Mouse (Mus musculus) olfactory bulb, adult 2 months (tissue): ENCODE measurements around the gene Bex6. TPM values are rescaled to one million over a fixed set of nuclear protein-coding genes. Genes with fewer than 3 reads are reported as not detected.

Experiments
- H3K27ac ChIP-seq: fragments of 200-500 bp; 2 replicates; pipeline ENCODE4 v1.5.1; 2012; ENCODE audit warnings: low read depth, low read length; ENCODE audit not compliant: insufficient read depth
- H3K4me1 ChIP-seq: fragments of 200-500 bp; 2 replicates; pipeline ENCODE4 v1.6.1; 2012; ENCODE audit warnings: low read length; ENCODE audit not compliant: control insufficient read depth, insufficient read depth
- H3K4me3 ChIP-seq: fragments of 200-500 bp; 2 replicates; pipeline ENCODE4 v1.5.1; 2012; ENCODE audit warnings: mild to moderate bottlenecking, low read depth, low read length, moderate library complexity; ENCODE audit not compliant: insufficient read depth
- CTCF ChIP-seq: fragments of 200-500 bp; IDR thresholded peaks from 2 replicates; pipeline ENCODE4 v1.5.1; 2012; ENCODE audit warnings: low read depth, mild to moderate bottlenecking, low read length, moderate library complexity; ENCODE audit not compliant: insufficient read depth
- POLR2A ChIP-seq: fragments of 200-500 bp; IDR thresholded peaks from 2 replicates; pipeline ENCODE4 v1.6.1; 2012; ENCODE audit warnings: mild to moderate bottlenecking, low read depth, low read length, moderate library complexity; ENCODE audit not compliant: insufficient read depth
- WGBS: fragments of 180-500 bp; shearing (Covaris S2); methylation state at CpG from one replicate; pipeline ENCODE4 v1.1.7; 2018; 5-methylcytosine and 5-hydroxymethylcytosine counted together
- polyA plus RNA-seq: library from polyadenylated mRNA; stranded (reverse); fragments of >200 nt; gene quantifications from 2 replicates; pipeline ENCODE4 v1.2.4, GENCODE M21; 2012; ENCODE audit warnings: low replicate concordance; ENCODE audit not compliant: missing spikeins, insufficient read depth, insufficient read length

The Bex6 gene
- polyA plus RNA-seq = not detected in 2 replicates

GRCm38 (mm10) chr16:32179333-32179901 is at the start of gene Bex6:
Gene Bex6, plus strand, starts transcription at chr16:32179823.
- no peak within 1 kb of the TSS for H3K27ac ChIP-seq
- WGBS = 90% methylated on average over 6 of the region's 6 CpGs
- H3K4me1 ChIP-seq = no peaks in the 10 kb centered on the region
- no peak within 1 kb of the TSS for H3K4me3 ChIP-seq
- no peak for TF ChIP-seq CTCF
- TF ChIP-seq POLR2A = no peak

GRCm38 (mm10) chr16:32130190-32130826 is 49.3 kb upstream of the Bex6 start:
- H3K4me3 ChIP-seq = no peak overlapping the region
- TF ChIP-seq CTCF (no peak), POLR2A (no peak)
- WGBS = 77% methylated on average over 16 of the region's 16 CpGs
- H3K27ac ChIP-seq = no peak overlapping the region
- H3K4me1 ChIP-seq = no peaks in the 10 kb centered on the region

GRCm38 (mm10) chr16:32133148-32133547 is 46.5 kb upstream of the Bex6 start:
- TF ChIP-seq POLR2A (no peak), CTCF (no peak)
- 88% methylated on average over 3 of the region's 3 CpGs for WGBS

GRCm38 (mm10) chr16:32135842-32136357 is 43.7 kb upstream of the Bex6 start:
- H3K27ac ChIP-seq = no peak overlapping the region

More at GRCm38 (mm10) chr16:32133148-32133547, 46.5 kb upstream of the Bex6 start:
- Histone ChIP-seq H3K4me1 (no peaks in the 10 kb centered on the region), H3K27ac (no peak overlapping the region), H3K4me3 (no peak overlapping the region)

GRCm38 (mm10) chr16:32138954-32139353 is 40.7 kb upstream of the Bex6 start:
- 93% methylated on average over 1 of the region's 1 CpGs for WGBS
- no peak overlapping the region for H3K27ac ChIP-seq

More at GRCm38 (mm10) chr16:32135842-32136357, 43.7 kb upstream of the Bex6 start:
- no peak for TF ChIP-seq POLR2A
- TF ChIP-seq CTCF = no peak
- WGBS = 85% methylated on average over 7 of the region's 7 CpGs
- H3K4me1 ChIP-seq = no peaks in the 10 kb centered on the region
- H3K4me3 ChIP-seq = no peak overlapping the region

GRCm38 (mm10) chr16:32143766-32144165 is 35.9 kb upstream of the Bex6 start:
- Histone ChIP-seq H3K27ac (no peak overlapping the region), H3K4me3 (no peak overlapping the region), H3K4me1 (no peaks in the 10 kb centered on the region)
- WGBS = 95% methylated on average over 15 of the region's 15 CpGs
- no peak for TF ChIP-seq POLR2A
- TF ChIP-seq CTCF = no peak

More at GRCm38 (mm10) chr16:32138954-32139353, 40.7 kb upstream of the Bex6 start:
- no peak overlapping the region for H3K4me3 ChIP-seq
- no peaks in the 10 kb centered on the region for H3K4me1 ChIP-seq
- TF ChIP-seq POLR2A (no peak), CTCF (no peak)

- H3K4me1 ChIP-seq = no peaks in the 10 kb centered on the region
- H3K4me3 ChIP-seq = no peak overlapping the region
- no peak for TF ChIP-seq CTCF
- no peak for TF ChIP-seq POLR2A
- no peak overlapping the region for H3K27ac ChIP-seq
- 95% methylated on average over 17 of the region's 17 CpGs for WGBS
Measured at GRCm38 (mm10) chr16:32144592-32144991, 35.0 kb upstream of the Bex6 start.

- Histone ChIP-seq H3K4me1 (no peaks in the 10 kb centered on the region), H3K4me3 (no peak overlapping the region), H3K27ac (no peak overlapping the region)
- 60% methylated on average over 11 of the region's 13 CpGs for WGBS
- TF ChIP-seq CTCF = no peak
- TF ChIP-seq POLR2A = no peak
Measured at GRCm38 (mm10) chr16:32147589-32148207, 31.9 kb upstream of the Bex6 start.

GRCm38 (mm10) chr16:32153976-32154375 is 25.6 kb upstream of the Bex6 start:
- 80% methylated on average over 1 of the region's 1 CpGs for WGBS

More at GRCm38 (mm10) chr16:32153976-32154375, 25.6 kb upstream of the Bex6 start:
- no peak for TF ChIP-seq CTCF
- TF ChIP-seq POLR2A = no peak
- peaks cover 4% of the 10 kb centered on the region; the same call in 1 of the 2 replicates for H3K4me1 ChIP-seq
- no peak overlapping the region for H3K4me3 ChIP-seq
- no peak overlapping the region for H3K27ac ChIP-seq
